Mouse (Mus musculus) MN1 (cell line): ENCODE results near the gene Ubac2.
A peak's percentile ranks its signal among the peaks of the same experiment; 100 is the strongest.

Experiments
- DNase-seq: peaks from one replicate; pipeline ENCODE4 v3.0.0-alpha.2; 2016; ENCODE audit warnings: low spot score

The Ubac2 gene

DNA sequence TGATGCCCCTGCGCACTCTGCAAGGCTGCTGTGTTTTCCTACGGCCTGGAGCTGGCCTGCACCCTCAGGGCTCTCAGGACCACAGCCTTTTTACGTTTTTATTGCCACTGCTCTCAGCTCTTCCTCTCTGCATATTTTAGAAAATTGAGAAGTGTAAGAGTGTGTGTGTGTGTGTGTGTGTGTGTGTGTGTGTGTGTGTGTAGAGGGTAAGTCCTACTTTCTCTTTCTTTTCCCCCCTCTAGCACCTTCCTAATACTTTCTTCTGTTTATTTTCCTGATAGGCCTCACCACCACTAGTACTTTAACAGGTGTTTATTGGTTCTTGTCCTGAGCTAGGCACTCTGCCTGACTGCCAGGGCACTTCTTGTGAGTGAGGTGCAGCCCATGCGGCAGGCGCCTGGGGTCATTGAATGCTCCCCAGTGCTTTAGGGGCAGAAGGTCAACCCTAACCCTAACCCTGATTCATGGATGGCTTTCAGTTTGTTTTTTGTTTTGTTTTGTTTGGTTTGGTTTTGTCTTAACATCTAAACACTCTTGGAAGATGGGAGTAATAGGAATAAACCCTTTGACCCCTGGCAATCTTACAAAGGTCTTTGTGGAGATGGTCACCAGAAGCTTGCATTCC is 16.2 kb downstream of the Ubac2 start:
- DNase-seq, result no peak

DNA sequence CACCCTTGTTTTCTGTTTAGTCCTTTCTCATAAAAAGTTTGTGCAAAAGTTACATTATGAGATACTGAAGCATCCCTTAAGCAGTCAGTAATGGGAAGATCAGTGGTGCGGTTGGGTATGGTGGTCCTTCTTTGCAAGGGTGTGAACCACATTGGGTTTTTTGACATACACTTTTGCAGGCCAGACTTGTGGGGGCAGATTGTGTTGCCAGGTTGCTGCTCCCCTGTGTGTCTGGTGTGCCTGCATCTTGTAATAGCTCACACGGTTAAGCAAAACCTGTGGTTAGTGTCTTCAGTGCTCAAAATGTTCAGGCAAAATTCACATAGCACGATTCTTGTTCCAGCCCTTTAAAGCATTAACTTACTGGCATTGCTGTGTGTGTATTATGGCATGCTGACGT is 16.9 kb downstream of the Ubac2 start:
- no peak for DNase-seq

- no peak for DNase-seq
These were observed 18.0 kb downstream of the Ubac2 start for GRCm38 (mm10) chr14:121896126-121897090.

DNA sequence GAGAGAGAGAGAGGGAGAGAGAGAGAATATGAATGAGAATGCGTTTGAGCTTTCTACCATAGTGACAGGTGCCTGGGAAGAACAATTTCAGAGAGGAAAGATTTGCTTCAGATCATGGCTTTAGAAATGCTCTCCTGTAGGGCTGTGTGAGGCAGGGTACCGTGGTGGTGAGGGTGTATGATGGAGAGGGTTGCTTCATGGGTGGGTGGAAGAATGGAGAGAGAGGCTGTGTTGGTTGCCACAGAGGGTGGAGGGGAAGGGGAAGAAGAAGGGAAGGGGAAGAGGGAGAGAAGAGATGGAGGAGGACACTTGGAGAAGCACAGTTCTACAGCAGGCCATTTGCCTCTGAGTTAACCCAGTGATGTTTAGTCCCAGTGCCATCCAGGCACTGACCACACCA is 19.4 kb downstream of the Ubac2 start:
- no peak for DNase-seq

GRCm38 (mm10) chr14:121898509-121898908 is 20.1 kb downstream of the Ubac2 start:
- no peak for DNase-seq

GRCm38 (mm10) chr14:121899071-121899470 is 20.7 kb downstream of the Ubac2 start:
- DNase-seq, result no peak

DNA sequence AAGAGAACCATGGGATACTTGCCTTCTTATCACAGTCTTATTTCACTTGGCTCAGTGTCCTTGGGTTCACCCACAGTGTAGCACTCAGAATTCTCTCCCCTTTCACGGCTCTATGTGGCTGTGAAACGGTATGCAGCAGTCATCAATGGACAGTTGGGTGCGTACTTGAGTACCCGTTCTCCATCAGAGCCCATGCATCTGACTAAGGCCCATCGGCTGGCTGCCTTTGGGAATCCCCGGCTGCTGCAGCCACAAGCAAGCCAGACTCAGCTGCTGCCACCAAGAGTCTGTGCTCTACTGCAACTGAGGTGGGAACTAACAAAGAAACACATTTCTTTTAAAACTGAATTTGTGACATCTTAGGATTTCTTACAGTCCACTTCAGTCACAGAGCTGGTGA is 23.1 kb downstream of the Ubac2 start:
- no peak for DNase-seq

- DNase-seq, result no peak
These were observed 25.0 kb downstream of the Ubac2 start for GRCm38 (mm10) chr14:121903381-121903876.

DNA sequence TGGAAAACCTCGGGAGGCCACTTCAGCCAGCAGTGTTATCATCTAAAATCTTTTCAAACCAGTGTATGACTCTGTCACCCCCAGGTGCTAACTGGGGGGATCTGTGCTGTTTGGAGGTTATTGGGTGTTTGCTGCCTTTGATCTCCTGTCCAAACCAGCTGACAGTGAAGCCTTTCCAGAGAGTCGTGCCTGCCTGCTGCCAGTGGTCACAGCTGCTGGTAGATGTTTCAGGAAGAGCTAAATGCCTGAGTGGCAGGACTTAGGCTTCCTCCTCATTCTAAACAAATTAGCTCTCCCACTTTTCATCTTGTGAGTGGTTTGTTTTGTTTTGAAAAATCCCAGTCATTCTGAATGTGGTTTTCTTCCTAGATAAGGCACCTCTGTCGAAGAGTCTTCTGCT is 26.3 kb downstream of the Ubac2 start:
- DNase-seq, result no peak

DNA sequence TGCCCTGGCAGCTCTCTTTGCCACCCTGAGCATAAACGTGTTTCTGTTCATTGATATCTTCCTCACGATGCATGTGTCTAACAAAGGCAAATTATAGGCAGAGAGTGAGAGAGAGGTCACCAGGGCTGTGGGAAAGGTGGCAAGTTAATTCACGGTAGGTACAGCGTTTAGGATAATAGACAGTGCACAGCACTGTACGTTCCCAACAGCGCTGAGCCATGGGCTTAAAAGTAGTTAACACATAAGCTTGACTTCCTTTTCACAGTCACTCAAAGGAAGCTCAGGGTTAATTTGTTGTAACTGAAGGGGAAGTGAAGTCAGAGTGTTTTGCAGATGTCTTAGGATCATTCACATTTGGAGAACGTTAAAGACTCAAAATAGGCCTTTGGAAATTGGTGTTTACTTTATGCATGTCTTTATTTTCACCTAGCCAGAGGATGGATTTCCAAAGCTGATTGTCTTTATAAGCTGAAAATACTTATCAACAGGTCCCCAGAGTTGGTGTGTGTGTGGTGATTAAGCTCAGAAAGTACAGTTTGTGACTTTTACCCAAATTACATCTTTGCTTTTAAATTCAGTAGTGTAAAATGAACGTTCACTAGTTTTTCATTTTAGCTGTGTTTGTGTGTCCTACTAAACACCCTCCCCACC is 28.0 kb downstream of the Ubac2 start:
- DNase-seq, result no peak

- no peak for DNase-seq
These were observed 28.7 kb downstream of the Ubac2 start for GRCm38 (mm10) chr14:121906992-121907681.

GRCm38 (mm10) chr14:121909868-121910267 is 31.4 kb downstream of the Ubac2 start:
- DNase-seq, result no peak

DNA sequence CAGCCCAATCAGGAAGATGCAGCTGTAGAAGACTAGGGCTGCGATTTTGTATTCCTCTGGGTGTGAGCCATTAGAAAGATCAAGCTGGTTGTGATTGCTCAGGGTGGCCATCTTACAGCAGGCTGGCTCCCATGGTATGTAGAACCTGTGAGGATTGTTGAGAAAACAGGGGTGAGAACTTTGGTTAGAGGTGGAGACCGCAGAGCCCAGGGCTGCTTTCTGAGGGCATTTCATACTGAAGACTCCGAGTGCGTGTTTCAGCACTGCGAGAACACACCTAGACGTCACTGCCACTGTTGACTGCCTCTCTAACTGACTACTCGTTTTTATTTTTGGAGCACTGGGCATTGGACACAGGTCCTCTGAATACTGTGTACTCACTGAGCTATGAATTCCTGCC is 34.1 kb downstream of the Ubac2 start:
- DNase-seq, result no peak

DNA sequence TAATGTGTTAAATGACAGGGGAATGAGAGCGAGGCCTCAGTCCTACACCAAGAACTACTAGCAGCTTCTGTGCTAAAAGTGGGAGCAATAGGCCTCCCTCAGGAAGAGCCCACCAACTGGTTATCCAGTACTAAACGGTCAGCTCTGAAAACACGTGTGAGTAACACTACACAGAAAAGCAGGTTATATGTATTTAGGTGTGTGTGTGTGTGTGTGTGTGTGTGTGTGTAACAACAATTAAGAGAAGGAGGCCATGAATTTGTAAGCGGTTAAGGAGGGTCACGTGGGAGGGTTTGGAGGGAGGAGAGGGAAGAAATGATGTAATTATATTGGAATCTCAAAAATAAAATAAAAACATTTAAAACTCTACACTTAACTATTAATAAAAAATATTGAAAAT is 36.7 kb downstream of the Ubac2 start:
- DNase-seq, result no peak

DNA sequence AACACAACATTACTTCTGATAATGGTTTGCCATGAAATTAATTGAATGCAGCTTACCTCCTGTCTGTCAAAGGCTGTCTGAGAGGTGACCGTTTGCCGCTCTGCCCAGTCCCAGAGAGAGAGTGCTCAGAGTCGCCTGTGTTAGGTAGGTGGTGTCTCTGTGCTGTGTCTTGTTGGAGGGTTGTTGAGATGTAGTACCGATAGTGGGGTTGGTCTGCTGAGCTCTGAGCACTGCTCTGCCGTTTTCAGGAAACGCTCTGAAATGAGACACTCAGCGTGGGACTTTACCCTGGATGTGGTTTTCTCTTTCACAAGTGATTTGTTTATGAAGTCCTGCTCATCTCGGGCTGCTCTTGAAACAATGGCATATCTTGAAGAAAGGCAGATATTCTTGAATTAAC is 37.2 kb downstream of the Ubac2 start, which contains the start of gene Gpr18:
Gene Gpr18 (minus strand): TSS at position 161 of the 400 bp plus-strand sequence.
- no peak for DNase-seq

GRCm38 (mm10) chr14:121916311-121917094 is 38.1 kb downstream of the Ubac2 start:
- DNase-seq, result no peak

DNA sequence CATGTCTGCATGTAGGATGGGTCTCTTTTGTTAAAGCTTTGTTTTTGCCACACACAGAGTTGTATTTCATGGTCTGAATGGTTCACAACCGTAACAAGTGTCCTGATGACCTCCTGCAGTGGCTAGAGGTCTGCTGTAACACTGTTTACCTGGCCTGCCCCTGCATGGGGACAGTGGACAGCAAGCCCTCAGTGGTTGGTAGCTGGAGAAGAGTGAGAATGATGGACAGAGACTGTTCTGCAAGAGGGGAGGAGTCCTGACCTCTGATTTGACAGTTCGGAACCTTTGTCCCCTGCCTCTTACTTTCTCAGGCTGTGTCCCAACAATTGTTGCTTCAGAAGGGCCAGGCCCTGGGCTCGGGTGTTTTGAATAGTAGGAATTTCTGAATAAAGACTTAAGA is 39.8 kb downstream of the Ubac2 start:
- no peak for DNase-seq

DNA sequence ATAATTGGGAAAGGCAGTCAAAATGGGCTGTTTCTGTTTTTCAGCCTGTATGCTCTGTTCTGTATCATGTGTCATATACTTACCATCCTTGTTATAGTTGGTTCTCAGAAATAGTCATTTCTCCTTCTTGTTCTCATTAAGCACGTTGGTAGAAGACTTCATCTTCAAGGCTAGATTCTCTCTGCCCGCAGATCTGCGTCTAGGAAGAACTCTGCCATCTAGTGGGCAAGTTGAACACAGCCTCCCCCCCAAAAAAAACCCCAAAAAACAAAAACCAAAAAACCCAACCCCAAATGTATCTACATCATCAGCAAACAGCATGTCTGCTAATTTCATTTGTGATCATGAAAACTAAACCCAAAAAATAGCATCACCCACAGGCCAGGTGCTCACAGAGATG is 41.3 kb downstream of the Ubac2 start:
- DNase-seq, result peak; percentile 14

DNA sequence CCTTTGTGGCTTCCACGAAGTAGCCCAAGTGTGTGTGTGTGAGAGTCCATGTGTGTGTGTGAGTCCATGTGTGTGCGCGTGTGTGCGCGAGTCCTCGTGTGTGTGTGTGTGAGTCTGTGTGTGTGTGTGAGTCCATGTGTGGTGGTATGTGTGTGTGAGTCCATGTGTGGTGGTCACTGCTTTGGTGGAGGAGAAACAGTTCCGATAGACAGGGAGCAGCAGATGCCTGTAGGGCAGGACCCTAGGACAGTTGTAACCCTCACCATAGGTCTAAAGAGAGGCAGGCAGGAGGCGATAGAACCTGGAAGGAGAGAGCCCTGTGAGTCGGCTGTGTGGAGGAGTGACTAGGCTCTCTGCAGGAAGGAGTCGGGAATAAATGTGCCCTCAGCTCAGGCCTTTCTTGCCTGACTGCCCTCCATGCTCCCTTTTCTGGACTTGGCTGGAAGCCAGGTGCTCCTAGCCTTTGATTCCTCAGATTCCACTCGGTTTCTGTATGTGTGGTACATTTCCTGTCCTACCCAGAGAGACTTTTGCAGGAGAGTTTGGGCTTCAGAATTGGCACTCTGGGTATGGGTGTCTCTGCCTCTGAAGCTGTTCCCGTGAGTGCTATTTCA is 42.2 kb downstream of the Ubac2 start:
- no peak for DNase-seq

DNA sequence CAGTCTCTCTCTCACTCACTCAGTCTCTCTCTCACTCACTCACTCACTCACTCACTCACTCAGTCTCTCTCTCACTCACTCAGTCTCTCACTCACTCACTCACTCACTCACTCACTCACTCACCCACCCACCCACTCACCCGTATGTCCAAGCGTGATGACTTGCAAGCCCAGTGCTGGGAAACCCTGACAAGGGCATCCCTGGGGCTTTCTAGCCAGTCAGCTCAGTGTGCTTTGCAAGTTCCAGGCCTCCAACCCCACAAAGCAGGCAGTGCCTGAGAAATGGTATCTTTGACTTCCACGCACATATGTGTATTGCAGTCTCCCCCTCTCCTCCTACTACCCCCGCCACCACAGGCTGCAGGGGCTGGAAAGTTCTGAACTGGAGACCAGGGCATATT is 43.6 kb downstream of the Ubac2 start:
- no peak for DNase-seq

DNA sequence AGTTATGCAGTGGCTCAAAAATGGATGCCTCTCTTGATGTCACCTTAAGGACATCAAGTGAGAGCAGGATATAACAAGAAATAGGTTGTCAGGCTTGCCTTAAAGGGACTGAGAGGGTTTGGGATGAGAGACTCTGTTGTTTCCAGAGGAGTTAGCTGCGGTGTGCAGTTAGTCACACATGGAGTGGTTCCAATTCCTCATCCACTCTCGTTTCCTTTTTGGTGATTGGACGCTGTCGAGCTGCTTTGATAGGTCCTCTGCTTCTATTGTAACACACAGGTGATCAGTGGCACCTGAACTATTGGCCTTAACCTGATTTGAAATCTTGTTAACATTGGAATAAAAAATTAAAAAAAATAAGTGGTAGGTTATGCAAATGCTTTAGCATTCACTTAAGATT is 44.3 kb downstream of the Ubac2 start:
- no peak for DNase-seq
